Mouse (Mus musculus) heart, postnatal 0 days (tissue): ENCODE results near the gene Fmnl1. TPM values are rescaled to one million over a fixed set of nuclear protein-coding genes. Genes with fewer than 3 reads are reported as not detected.

Source experiments
- ATAC-seq: fragments of 200-750 bp; cut with Nextera tagmentation; 2 replicates; pipeline ENCODE4 v1.8.0; 2017; ENCODE audit warnings: low read depth, moderate number of reproducible peaks, moderate library complexity; ENCODE audit not compliant: insufficient read depth
- DNase-seq: peaks from one replicate; pipeline ENCODE4 v3.0.0-alpha.2; 2016; ENCODE audit warnings: low spot score
- H3K27ac ChIP-seq: fragments of 300-500 bp; sonication (generic); 2 replicates; pipeline ENCODE4 v1.5.1; 2014; ENCODE audit warnings: low read depth, mild to moderate bottlenecking
- H3K27me3 ChIP-seq: fragments of 300-500 bp; sonication (generic); 2 replicates; pipeline ENCODE4 v1.6.1; 2014; ENCODE audit warnings: low read length, mixed read lengths; ENCODE audit not compliant: control insufficient read depth, insufficient read depth
- H3K36me3 ChIP-seq: fragments of 300-500 bp; sonication (generic); replicated peaks from 2 replicates; pipeline ENCODE4 v1.6.1; 2014; ENCODE audit warnings: low read length, mixed read lengths; ENCODE audit not compliant: control insufficient read depth, insufficient read depth
- H3K4me1 ChIP-seq: fragments of 300-500 bp; sonication (generic); 2 replicates; pipeline ENCODE4 v1.6.1; 2014; ENCODE audit warnings: antibody characterized with exemption; ENCODE audit not compliant: control insufficient read depth, insufficient read depth
- H3K4me2 ChIP-seq: fragments of 300-500 bp; sonication (generic); 2 replicates; pipeline ENCODE4 v1.6.1; 2014; ENCODE audit warnings: low read depth, mild to moderate bottlenecking, low read length, moderate library complexity
- H3K4me3 ChIP-seq: fragments of 300-500 bp; sonication (generic); 2 replicates; pipeline ENCODE4 v1.5.1; 2014; ENCODE audit warnings: low read depth, low read length
- H3K9ac ChIP-seq: fragments of 300-500 bp; sonication (generic); replicated peaks from 2 replicates; pipeline ENCODE4 v1.6.1; 2014; ENCODE audit warnings: low read depth, low read length, mixed read lengths
- H3K9me3 ChIP-seq: fragments of 300-500 bp; sonication (generic); replicated peaks from 2 replicates; pipeline ENCODE4 v1.6.1; 2016; ENCODE audit warnings: low read length; ENCODE audit not compliant: control insufficient read depth
- CTCF ChIP-seq: IDR thresholded peaks from 2 replicates; pipeline ENCODE4 v1.5.1; 2016; ENCODE audit warnings: antibody characterized with exemption, control low read depth, low read depth
- EP300 ChIP-seq: IDR thresholded peaks from 2 replicates; pipeline ENCODE4 v1.6.1; 2016; ENCODE audit warnings: antibody characterized with exemption, low read depth
- WGBS: fragments of 180-500 bp; shearing (Covaris S2); extraction: QIAGEN DNeasy Blood & Tissue Kit; methylation state at CpG from one replicate; pipeline ENCODE4 v1.1.7; 2014; 5-methylcytosine and 5-hydroxymethylcytosine counted together
- polyA plus RNA-seq: library from polyadenylated mRNA; unstranded; fragments of >200 nt; fragmentation: Nextera tagmentation; extraction: Ambion mirVana; gene quantifications from 2 replicates; pipeline ENCODE4 v1.2.1, GENCODE M21; 2015
- total RNA-seq: library from RNA; depleted of rRNA; stranded (reverse); fragments of >200 nt; gene quantifications from 2 replicates; pipeline ENCODE4 v1.2.3, GENCODE M21; 2014; ENCODE audit warnings: low replicate concordance

Fmnl1 gene
- total and polyA plus RNA-seq, 2 experiments from 2014 or later: 1.1 to 2.2 TPM

GRCm38 (mm10) chr11:103235702-103236101, 64.8 kb downstream of the Fmnl1 start:
- Histone ChIP-seq H3K27ac (no peak overlapping the region), H3K4me3 (no peak overlapping the region), H3K4me2 (no peak overlapping the region), H3K9ac (no peak overlapping the region), H3K27me3 (no peaks in the 10 kb centered on the region), H3K4me1 (peaks cover 8% of the 10 kb centered on the region; the same call in 1 of the 2 replicates), H3K9me3 (no peaks in the 10 kb centered on the region), H3K36me3 (peaks cover 22% of the 10 kb centered on the region)
- DNase-seq: no peak
- 57% methylated on average over 11 of the region's 11 CpGs for WGBS
- TF ChIP-seq CTCF: no peak
- TF ChIP-seq EP300: no peak
- ATAC-seq: no peak; the same call in 1 of the 2 replicates

- H3K4me1 ChIP-seq: peaks cover 13% of the 10 kb centered on the region; the same call in 1 of the 2 replicates
- TF ChIP-seq EP300 (no peak), CTCF (no peak)
- DNase-seq (no peak), ATAC-seq (no peak)
- H3K4me2 ChIP-seq: no peak overlapping the region
- no peak overlapping the region for H3K4me3 ChIP-seq
- no peaks in the 10 kb centered on the region for H3K9me3 ChIP-seq
- H3K9ac ChIP-seq: no peak overlapping the region
- WGBS: 83% methylated on average over 6 of the region's 6 CpGs
- peaks cover 17% of the 10 kb centered on the region for H3K36me3 ChIP-seq
- H3K27ac ChIP-seq: no peak overlapping the region
- no peaks in the 10 kb centered on the region for H3K27me3 ChIP-seq
These were observed 65.5 kb downstream of the Fmnl1 start for GRCm38 (mm10) chr11:103236431-103236830.

- Histone ChIP-seq H3K4me3 (no peak overlapping the region), H3K27me3 (no peaks in the 10 kb centered on the region), H3K36me3 (peaks cover 17% of the 10 kb centered on the region), H3K9ac (no peak overlapping the region), H3K4me2 (no peak overlapping the region), H3K4me1 (peaks cover 13% of the 10 kb centered on the region; the same call in 1 of the 2 replicates), H3K9me3 (no peaks in the 10 kb centered on the region), H3K27ac (no peak overlapping the region)
- 59% methylated on average over 10 of the region's 10 CpGs for WGBS
- DNase-seq (no peak), ATAC-seq (peak; percentile 29; the same call in 1 of the 2 replicates)
- no peak for TF ChIP-seq CTCF
- TF ChIP-seq EP300: no peak
These were observed 66.0 kb downstream of the Fmnl1 start for GRCm38 (mm10) chr11:103236903-103237302.

- WGBS: 82% methylated on average over 9 of the region's 9 CpGs
- ATAC-seq (no peak), DNase-seq (no peak)
- no peak overlapping the region for H3K27ac ChIP-seq
- H3K4me1 ChIP-seq: peaks cover 13% of the 10 kb centered on the region; the same call in 1 of the 2 replicates
- H3K4me3 ChIP-seq: no peak overlapping the region
- H3K9ac ChIP-seq: no peak overlapping the region
- peaks cover 17% of the 10 kb centered on the region for H3K36me3 ChIP-seq
- no peak for TF ChIP-seq EP300
- no peak for TF ChIP-seq CTCF
- no peak overlapping the region for H3K4me2 ChIP-seq
- no peaks in the 10 kb centered on the region for H3K27me3 ChIP-seq
- no peaks in the 10 kb centered on the region for H3K9me3 ChIP-seq
These were observed 66.8 kb downstream of the Fmnl1 start for GRCm38 (mm10) chr11:103237757-103238156.

GRCm38 (mm10) chr11:103240740-103241139, 69.8 kb downstream of the Fmnl1 start:
- Histone ChIP-seq H3K4me2 (no peak overlapping the region), H3K9me3 (no peaks in the 10 kb centered on the region), H3K27me3 (no peaks in the 10 kb centered on the region), H3K27ac (0 out of 2 replicates have a peak overlapping the region, but pooled peaks have one; percentile 39), H3K4me3 (no peak overlapping the region), H3K9ac (no peak overlapping the region), H3K36me3 (peaks cover 17% of the 10 kb centered on the region), H3K4me1 (peaks cover 23% of the 10 kb centered on the region)
- WGBS: 30% methylated on average over 7 of the region's 7 CpGs
- TF ChIP-seq CTCF: no peak
- TF ChIP-seq EP300: no peak
- DNase-seq (no peak), ATAC-seq (no peak)

GRCm38 (mm10) chr11:103244856-103245255, 73.9 kb downstream of the Fmnl1 start:
- 51% methylated on average over 4 of the region's 4 CpGs for WGBS
- Histone ChIP-seq H3K9me3 (no peaks in the 10 kb centered on the region), H3K27ac (no peak overlapping the region), H3K4me1 (peaks cover 56% of the 10 kb centered on the region), H3K4me2 (no peak overlapping the region), H3K4me3 (no peak overlapping the region), H3K9ac (no peak overlapping the region), H3K36me3 (no peaks in the 10 kb centered on the region), H3K27me3 (no peaks in the 10 kb centered on the region)
- ATAC-seq: no peak
- DNase-seq: no peak
- TF ChIP-seq EP300: no peak
- no peak for TF ChIP-seq CTCF
